Mouse (Mus musculus): ENCODE data around the gene Plekhm1. TPM values are rescaled to one million over a fixed set of nuclear protein-coding genes. Genes with fewer than 3 reads are reported as not detected.

Plekhm1 gene
- polyA plus RNA-seq, 1 experiment from 2014 or later = 11.6 TPM

DNA sequence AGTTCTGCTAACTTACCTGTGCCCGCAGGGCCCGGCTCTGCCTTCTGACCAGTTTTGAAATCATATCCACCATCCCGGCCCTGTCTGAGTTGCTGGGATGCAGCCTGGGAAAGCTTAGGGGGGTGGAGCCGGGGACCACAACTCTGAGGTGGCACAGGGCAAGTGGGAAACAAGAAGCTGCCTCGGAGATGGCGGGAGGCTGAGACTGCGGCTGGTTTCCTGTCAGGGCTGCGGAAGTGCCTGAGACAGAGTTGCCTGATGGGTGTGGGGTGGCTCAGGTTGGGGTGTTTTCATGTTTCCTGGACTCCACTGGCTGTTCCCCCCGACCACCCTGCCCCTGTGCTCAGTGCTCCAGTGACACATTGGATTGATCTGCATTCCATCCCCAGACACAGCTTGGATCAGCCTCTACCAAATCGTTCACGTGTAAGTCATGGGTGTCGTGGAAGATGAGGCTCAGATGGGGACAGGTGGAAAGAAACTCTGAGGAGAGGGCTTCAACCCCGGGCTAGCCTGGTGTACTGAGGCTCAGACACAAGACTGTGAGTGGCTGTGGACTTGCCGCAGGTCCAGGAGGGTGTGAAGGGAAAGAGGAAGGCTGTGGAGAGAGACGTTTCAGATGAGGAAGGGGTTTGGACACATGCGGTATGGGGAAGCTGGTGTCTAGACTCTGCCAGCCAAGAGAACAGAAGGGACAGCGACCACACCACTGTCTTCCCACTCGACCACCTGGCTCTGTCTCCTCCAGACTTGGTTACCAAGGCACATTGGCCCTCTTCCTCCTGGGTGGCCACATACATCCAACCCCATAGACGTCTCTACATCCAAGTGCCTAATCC lies 67.8 kb downstream of the Plekhm1 start:
- Histone ChIP-seq H3K4me1 (ENCODE audit: control insufficient read depth, insufficient read depth, low read length) (no peaks in the 10 kb centered on the region), H3K4me3 (replicated peaks; ENCODE audit: low read depth, low read length) (no peak overlapping the region), H3K36me3 (ENCODE audit: control insufficient read depth, insufficient read depth, low read length) (no peaks in the 10 kb centered on the region), H3K9ac (replicated peaks; ENCODE audit: low read length) (no peak overlapping the region), H3K27me3 (ENCODE audit: control insufficient read depth, insufficient read depth, low read length) (no peaks in the 10 kb centered on the region), H3K27ac (replicated peaks; ENCODE audit: low read depth, low read length) (no peak overlapping the region), H3K4me2 (ENCODE audit: low read length) (no peak overlapping the region), H3K9me3 (ENCODE audit: control insufficient read depth, low read length) (no peaks in the 10 kb centered on the region)
- no peak for ATAC-seq (ENCODE audit: low FRiP score, low TSS enrichment)
- no peak for DNase-seq
- WGBS = 73% methylated on average over 19 of the region's 19 CpGs

DNA sequence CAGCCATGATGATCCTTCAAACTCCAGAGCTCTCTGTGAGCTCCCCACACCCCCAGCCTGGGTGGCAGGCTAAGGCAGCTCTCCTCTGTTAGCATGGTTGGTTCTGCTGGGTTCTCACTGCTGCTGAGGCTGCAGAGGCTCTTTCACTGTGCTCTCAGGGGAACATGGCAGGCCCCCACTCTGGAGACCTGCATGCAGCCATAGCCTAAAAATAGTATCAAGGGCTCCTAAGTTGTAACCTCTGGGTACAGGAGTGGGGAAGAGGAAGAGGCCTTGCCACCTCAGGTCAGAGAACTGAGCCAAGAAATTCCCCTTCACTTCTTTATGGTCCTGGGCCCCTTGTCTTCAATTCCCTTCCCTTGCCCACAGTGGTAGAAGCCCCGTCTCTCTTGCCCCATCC lies 68.6 kb downstream of the Plekhm1 start:
- no peak overlapping the region for H3K9ac ChIP-seq (replicated peaks; ENCODE audit: low read length)
- ATAC-seq (ENCODE audit: low FRiP score, low TSS enrichment) = no peak
- WGBS = 80% methylated on average over 1 of the region's 1 CpGs
- no peak overlapping the region for H3K4me2 ChIP-seq (ENCODE audit: low read length)
- H3K4me3 ChIP-seq (replicated peaks; ENCODE audit: low read depth, low read length) = no peak overlapping the region
- H3K9me3 ChIP-seq (ENCODE audit: control insufficient read depth, low read length) = no peaks in the 10 kb centered on the region
- H3K27me3 ChIP-seq (ENCODE audit: control insufficient read depth, insufficient read depth, low read length) = no peaks in the 10 kb centered on the region
- no peaks in the 10 kb centered on the region for H3K36me3 ChIP-seq (ENCODE audit: control insufficient read depth, insufficient read depth, low read length)
- no peak for DNase-seq
- no peak overlapping the region for H3K27ac ChIP-seq (replicated peaks; ENCODE audit: low read depth, low read length)
- H3K4me1 ChIP-seq (ENCODE audit: control insufficient read depth, insufficient read depth, low read length) = no peaks in the 10 kb centered on the region

DNA sequence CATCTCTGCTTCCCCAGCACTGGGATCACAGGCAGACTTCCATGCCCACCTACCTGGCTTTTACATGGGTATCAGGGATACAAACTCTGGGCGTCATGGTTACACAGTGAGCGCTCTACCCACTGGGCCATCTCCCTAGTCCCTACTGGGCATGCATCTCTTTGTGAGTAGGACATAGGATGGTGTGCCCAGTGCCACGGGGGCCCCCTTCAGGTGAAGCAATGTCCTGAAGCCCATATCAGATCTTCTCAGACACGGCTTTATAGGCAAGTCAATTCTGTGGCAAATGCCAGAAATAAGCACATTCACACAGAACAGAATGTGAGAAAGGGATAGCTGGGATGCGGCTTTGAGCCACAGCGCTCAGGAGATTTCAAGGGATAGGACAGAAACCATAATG lies 69.4 kb downstream of the Plekhm1 start:
- WGBS = 86% methylated on average over 6 of the region's 6 CpGs
- H3K36me3 ChIP-seq (ENCODE audit: control insufficient read depth, insufficient read depth, low read length) = no peaks in the 10 kb centered on the region

DNA sequence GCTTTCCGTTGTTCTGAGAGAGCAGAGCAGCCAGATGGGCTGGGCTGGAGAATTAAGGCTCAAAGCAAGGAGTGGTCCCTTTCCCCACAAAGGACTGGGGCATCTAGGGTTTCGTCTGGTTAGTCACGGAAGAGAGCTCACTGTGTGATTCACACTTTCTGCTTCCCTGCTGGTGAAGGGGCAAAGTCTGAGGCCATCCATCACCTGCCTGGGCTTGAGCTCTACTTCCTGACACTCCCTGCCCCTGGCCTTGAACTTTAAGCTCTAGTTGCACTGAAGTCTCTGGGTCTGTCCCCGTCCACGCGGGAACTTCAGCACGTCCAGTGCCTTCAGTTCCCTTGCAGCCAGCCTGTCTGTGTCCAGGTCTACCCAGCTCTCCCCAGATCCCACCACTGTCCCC lies 71.8 kb downstream of the Plekhm1 start:
- Histone ChIP-seq H3K4me3 (replicated peaks; ENCODE audit: low read depth, low read length) (no peak overlapping the region), H3K27me3 (ENCODE audit: control insufficient read depth, insufficient read depth, low read length) (no peaks in the 10 kb centered on the region), H3K4me2 (ENCODE audit: low read length) (no peak overlapping the region), H3K36me3 (ENCODE audit: control insufficient read depth, insufficient read depth, low read length) (no peaks in the 10 kb centered on the region), H3K27ac (replicated peaks; ENCODE audit: low read depth, low read length) (no peak overlapping the region), H3K9ac (replicated peaks; ENCODE audit: low read length) (no peak overlapping the region), H3K9me3 (ENCODE audit: control insufficient read depth, low read length) (no peaks in the 10 kb centered on the region), H3K4me1 (ENCODE audit: control insufficient read depth, insufficient read depth, low read length) (no peaks in the 10 kb centered on the region)
- no peak for ATAC-seq (ENCODE audit: low FRiP score, low TSS enrichment)
- 50% methylated on average over 7 of the region's 7 CpGs for WGBS
- no peak for DNase-seq

More for the DNA sequence above, 69.4 kb downstream of the Plekhm1 start:
- ATAC-seq (ENCODE audit: low FRiP score, low TSS enrichment) = no peak
- DNase-seq = no peak
- Histone ChIP-seq H3K9me3 (ENCODE audit: control insufficient read depth, low read length) (no peaks in the 10 kb centered on the region), H3K27ac (replicated peaks; ENCODE audit: low read depth, low read length) (no peak overlapping the region), H3K4me3 (replicated peaks; ENCODE audit: low read depth, low read length) (no peak overlapping the region), H3K4me1 (ENCODE audit: control insufficient read depth, insufficient read depth, low read length) (no peaks in the 10 kb centered on the region), H3K4me2 (ENCODE audit: low read length) (no peak overlapping the region), H3K27me3 (ENCODE audit: control insufficient read depth, insufficient read depth, low read length) (no peaks in the 10 kb centered on the region), H3K9ac (replicated peaks; ENCODE audit: low read length) (no peak overlapping the region)

DNA sequence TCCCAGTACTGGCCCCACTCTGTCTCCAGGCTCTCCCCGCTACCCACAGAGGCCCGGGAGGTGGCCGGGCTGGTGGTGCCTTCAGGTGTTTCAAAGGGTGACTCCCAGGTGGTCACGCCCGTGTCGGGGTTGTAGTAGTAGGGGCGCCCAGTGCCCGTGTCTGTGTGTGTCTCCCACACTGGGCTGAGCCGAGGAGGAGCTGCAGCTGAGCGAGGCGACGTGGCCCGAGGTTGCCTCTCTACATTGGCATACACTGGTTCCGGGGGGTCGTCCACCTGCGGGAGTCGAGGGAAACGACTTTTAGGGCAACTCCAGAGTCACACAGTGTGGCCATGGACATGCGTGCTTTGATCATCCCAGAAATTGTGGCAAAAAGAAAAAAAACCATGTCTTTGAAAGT lies 72.4 kb downstream of the Plekhm1 start:
- no peak overlapping the region for H3K27ac ChIP-seq (replicated peaks; ENCODE audit: low read depth, low read length)
- peak overlapping the region; percentile 41 for H3K4me2 ChIP-seq (ENCODE audit: low read length)
- H3K27me3 ChIP-seq (ENCODE audit: control insufficient read depth, insufficient read depth, low read length) = no peaks in the 10 kb centered on the region
- no peaks in the 10 kb centered on the region for H3K36me3 ChIP-seq (ENCODE audit: control insufficient read depth, insufficient read depth, low read length)
- H3K4me3 ChIP-seq (replicated peaks; ENCODE audit: low read depth, low read length) = 0 out of 2 replicates have a peak overlapping the region, but pooled peaks have one; percentile 7
- no peaks in the 10 kb centered on the region for H3K9me3 ChIP-seq (ENCODE audit: control insufficient read depth, low read length)
- no peaks in the 10 kb centered on the region for H3K4me1 ChIP-seq (ENCODE audit: control insufficient read depth, insufficient read depth, low read length)
- 73% methylated on average over 19 of the region's 19 CpGs for WGBS
- no peak for DNase-seq
- ATAC-seq (ENCODE audit: low FRiP score, low TSS enrichment) = no peak
- no peak overlapping the region for H3K9ac ChIP-seq (replicated peaks; ENCODE audit: low read length)

DNA sequence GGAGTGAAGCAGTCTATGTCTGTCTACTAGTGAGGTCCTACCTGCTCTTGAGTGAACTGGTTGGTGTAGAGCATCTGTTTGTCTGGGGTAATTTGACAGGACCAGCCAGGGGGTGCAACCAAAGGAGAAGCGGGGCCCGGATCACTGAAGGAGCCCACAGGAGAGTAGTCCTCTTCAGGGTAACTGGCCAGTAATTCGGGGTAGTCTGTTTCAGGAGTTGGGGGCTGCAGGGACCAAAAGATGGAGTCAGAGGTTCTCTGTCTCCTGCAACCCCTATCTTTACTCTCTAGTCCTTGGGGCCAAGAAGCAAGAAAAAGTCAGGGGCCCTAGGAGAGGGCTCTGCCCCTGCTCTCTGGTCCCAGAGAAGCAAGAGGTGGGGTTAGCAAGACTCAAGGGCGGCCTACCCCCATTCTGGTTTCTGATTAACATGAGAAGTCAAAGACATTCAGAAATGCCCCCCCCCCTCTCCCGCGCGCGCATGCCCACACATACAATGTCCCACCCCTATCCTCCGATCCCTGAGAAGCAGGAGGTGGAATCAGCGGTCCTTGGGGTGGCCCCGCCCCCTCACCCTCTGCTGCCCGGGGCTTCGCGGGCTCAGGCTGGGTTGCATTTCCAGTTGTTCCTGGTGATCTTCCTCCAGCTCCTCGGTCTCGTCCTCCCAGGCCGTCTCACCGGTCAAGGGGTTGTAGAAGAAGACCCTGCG lies 72.9 kb downstream of the Plekhm1 start:
- peak; percentile 22 for DNase-seq
- H3K27me3 ChIP-seq (ENCODE audit: control insufficient read depth, insufficient read depth, low read length) = peaks cover 2% of the 10 kb centered on the region; the same call in 1 of the 2 replicates
- 42% methylated on average over 19 of the region's 19 CpGs for WGBS
- H3K4me1 ChIP-seq (ENCODE audit: control insufficient read depth, insufficient read depth, low read length) = no peaks in the 10 kb centered on the region
- no peak overlapping the region for H3K27ac ChIP-seq (replicated peaks; ENCODE audit: low read depth, low read length)
- no peak for ATAC-seq (ENCODE audit: low FRiP score, low TSS enrichment)
- H3K4me3 ChIP-seq (replicated peaks; ENCODE audit: low read depth, low read length) = 0 out of 2 replicates have a peak overlapping the region, but pooled peaks have one; percentile 7
- no peak overlapping the region for H3K9ac ChIP-seq (replicated peaks; ENCODE audit: low read length)
- H3K36me3 ChIP-seq (ENCODE audit: control insufficient read depth, insufficient read depth, low read length) = no peaks in the 10 kb centered on the region
- H3K4me2 ChIP-seq (ENCODE audit: low read length) = peak overlapping the region; percentile 41
- H3K9me3 ChIP-seq (ENCODE audit: control insufficient read depth, low read length) = no peaks in the 10 kb centered on the region

DNA sequence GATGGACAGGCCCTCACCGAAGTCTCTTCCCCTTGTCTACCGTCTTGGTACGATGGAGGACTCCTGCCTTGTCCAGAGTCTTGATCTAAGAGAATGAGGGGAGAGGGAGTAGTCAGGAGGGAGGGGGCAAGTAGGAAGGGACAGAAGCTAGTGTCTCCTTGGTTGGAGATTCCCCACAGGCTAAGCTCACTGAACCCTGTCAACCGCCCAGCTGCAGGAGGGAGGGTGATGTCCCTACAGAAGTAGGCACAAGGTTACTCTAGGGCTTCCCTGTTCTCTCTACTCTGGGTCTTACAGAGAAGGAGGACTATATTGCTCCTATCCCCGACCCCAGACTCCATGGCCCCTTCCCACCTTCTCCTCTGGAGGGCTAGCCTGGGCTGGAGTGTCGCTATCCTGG lies 73.8 kb downstream of the Plekhm1 start:
- no peak overlapping the region for H3K9ac ChIP-seq (replicated peaks; ENCODE audit: low read length)
- no peak for DNase-seq
- H3K27ac ChIP-seq (replicated peaks; ENCODE audit: low read depth, low read length) = no peak overlapping the region
- H3K9me3 ChIP-seq (ENCODE audit: control insufficient read depth, low read length) = no peaks in the 10 kb centered on the region
- no peaks in the 10 kb centered on the region for H3K4me1 ChIP-seq (ENCODE audit: control insufficient read depth, insufficient read depth, low read length)
- H3K27me3 ChIP-seq (ENCODE audit: control insufficient read depth, insufficient read depth, low read length) = peaks cover 11% of the 10 kb centered on the region
- no peak overlapping the region for H3K4me3 ChIP-seq (replicated peaks; ENCODE audit: low read depth, low read length)
- no peak for ATAC-seq (ENCODE audit: low FRiP score, low TSS enrichment)
- H3K36me3 ChIP-seq (ENCODE audit: control insufficient read depth, insufficient read depth, low read length) = no peaks in the 10 kb centered on the region
- H3K4me2 ChIP-seq (ENCODE audit: low read length) = no peak overlapping the region
- WGBS = 90% methylated on average over 6 of the region's 6 CpGs

DNA sequence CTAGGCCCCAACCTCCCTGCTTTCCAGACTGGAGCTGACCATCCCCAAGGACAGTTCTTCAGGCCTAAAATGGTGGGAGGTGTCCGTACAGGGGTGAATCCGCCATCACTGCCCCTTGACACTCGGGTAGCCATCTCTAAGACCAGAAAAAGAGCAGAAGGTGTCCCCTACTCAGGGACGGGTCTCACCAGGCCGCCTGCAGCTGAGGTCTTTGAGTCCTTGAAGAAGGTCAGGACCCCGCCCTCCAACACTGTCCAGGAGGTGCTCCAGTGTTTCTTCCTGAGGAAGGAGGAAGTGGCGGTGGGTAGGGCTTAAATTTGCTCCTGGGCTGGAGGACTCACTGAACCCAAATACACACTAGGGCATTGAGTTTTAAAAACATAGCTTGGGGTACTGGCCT lies 74.4 kb downstream of the Plekhm1 start:
- ATAC-seq (ENCODE audit: low FRiP score, low TSS enrichment) (no peak), DNase-seq (no peak)
- H3K4me2 ChIP-seq (ENCODE audit: low read length) = no peak overlapping the region
- no peaks in the 10 kb centered on the region for H3K36me3 ChIP-seq (ENCODE audit: control insufficient read depth, insufficient read depth, low read length)
- H3K4me1 ChIP-seq (ENCODE audit: control insufficient read depth, insufficient read depth, low read length) = 0 out of 2 replicates have a peak, but pooled peaks cover 3% of the 10 kb centered on the region
- WGBS = 88% methylated on average over 7 of the region's 7 CpGs
- no peaks in the 10 kb centered on the region for H3K9me3 ChIP-seq (ENCODE audit: control insufficient read depth, low read length)
- no peak overlapping the region for H3K27ac ChIP-seq (replicated peaks; ENCODE audit: low read depth, low read length)
- H3K4me3 ChIP-seq (replicated peaks; ENCODE audit: low read depth, low read length) = no peak overlapping the region
- peaks cover 16% of the 10 kb centered on the region for H3K27me3 ChIP-seq (ENCODE audit: control insufficient read depth, insufficient read depth, low read length)
- H3K9ac ChIP-seq (replicated peaks; ENCODE audit: low read length) = no peak overlapping the region

Measured in midbrain, embryonic 14.5 days (tissue).